Mouse (Mus musculus) spleen, postnatal 14 days (tissue): Measurements from ENCODE around the gene Grid1.

Source experiments
- DNase-seq, 2 experiments: peaks; one replicate each; pipeline ENCODE4 v3.0.0; 2021 to 2022; ENCODE audit warnings: low spot score in 2 of 2

Gene Grid1

DNA sequence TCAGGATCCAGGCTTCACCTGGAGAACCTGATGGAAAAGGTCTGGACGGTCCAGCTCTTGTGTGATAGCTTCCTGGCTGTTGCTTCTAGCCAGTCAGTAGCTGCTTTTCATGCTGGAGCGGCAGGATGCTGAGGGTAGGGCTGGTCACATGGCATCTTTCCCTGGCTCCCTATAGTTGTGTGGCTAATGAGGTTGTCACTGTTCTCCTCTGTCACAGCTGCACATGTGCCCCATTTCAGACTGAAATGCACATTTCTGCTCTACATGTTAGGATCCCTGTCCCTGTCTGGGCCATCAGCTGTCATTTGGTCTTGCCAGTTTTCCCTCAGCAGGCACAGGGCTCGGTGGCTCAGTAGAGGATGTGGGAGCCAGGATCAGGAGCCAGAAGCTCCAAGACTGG, 17.2 kb downstream of the Grid1 start:
- no peak for DNase-seq

- DNase-seq, result no peak
Observed at GRCm38 (mm10) chr14:34838999-34839398, 19.1 kb downstream of the Grid1 start.

DNA sequence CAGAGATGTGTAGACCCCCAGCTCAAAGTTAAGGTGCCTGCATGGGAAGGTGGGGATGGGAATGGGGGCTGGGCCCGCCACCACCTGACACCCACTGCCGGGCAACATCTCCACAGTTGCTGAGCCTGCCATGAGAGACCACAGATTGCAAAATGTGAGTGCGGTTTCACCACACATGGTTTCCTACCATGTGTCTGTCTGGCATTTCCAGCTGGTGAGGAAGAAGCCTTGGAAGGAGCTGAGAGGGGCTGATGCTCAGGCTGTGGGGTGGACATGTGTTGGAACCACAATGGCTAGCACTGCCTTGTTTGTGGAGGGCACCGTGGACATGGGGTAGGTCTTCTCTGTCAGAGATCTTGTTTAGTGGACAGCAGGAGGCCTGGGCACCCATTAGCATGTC, 20.0 kb downstream of the Grid1 start:
- DNase-seq, result no peak

- no peak for DNase-seq
Observed at GRCm38 (mm10) chr14:34843579-34843978, 23.7 kb downstream of the Grid1 start.

GRCm38 (mm10) chr14:34844166-34844565, 24.3 kb downstream of the Grid1 start:
- DNase-seq, result no peak

DNA sequence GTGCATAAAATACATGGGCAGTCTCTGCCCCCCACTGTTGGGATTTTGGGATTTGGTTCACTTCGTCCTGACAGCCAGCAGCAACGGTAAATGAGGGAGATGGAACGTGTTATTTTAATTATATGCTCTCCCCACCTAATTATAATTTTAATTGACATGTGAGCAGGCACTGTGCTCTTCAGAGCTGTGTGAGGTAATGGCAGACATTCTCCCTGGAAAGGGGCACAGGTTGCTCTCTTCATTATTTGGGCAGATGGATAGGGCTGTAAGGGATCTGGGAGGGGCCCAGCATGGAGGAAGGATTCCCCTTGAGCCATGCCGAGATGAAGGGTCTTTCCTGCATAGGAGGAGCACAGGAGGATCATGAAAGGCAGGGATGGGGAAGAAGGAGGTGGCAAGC, 26.9 kb downstream of the Grid1 start:
- DNase-seq, result no peak

GRCm38 (mm10) chr14:34847625-34848024, 27.7 kb downstream of the Grid1 start:
- no peak for DNase-seq

- no peak for DNase-seq
Observed at GRCm38 (mm10) chr14:34860891-34861780, 41.2 kb downstream of the Grid1 start.

- DNase-seq, result no peak
Observed at GRCm38 (mm10) chr14:34867266-34867665, 47.4 kb downstream of the Grid1 start.

GRCm38 (mm10) chr14:34868513-34869260, 48.8 kb downstream of the Grid1 start:
- DNase-seq, result no peak

GRCm38 (mm10) chr14:34879996-34880395, 60.1 kb downstream of the Grid1 start:
- DNase-seq, result no peak

DNA sequence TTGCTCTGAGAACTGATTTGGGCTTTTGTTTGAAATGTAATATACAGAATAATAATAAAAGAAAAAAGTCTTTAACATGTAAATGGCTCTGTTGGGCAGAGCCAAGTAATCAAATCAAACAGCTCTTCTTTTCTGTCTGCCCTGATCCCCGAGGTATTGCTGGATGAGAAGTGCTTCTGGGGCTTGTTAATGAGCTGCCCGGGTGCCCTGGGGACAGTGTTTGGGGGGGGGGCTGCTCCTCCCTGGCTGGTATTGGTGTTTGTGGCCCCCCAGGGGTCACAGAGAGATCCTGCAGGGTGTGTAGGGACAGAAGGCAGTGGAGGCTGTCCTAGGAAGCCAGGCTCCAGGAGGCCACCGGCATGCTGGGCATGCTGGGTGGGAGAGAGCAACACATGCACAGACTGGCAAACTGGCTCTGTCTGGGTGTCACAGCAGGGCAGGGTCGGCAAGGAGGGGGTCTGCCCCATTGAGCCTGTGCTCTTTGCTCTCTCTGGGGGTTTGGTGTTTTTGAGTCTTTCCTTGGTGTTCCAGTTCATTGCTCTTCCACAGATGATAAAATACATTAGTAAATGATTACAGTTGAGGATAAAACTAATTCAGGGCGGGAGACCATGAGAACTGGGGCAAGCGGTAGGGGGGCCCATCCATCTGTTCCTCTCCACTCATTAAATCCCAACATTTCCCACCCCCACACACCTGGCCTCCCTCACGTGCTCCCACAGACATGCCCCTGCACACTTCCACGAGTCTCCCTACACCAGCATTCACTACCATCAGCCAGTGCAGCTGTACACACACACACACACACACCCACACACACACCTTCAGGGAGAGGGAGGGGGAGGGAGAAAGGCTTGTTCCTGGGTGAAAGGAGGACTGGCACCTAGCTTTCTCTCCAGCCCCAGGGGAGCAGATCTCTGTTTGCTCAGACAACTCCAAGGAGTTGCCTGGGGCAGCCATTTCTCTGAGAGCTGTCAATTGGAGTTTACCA, 60.8 kb downstream of the Grid1 start:
- no peak for DNase-seq

DNA sequence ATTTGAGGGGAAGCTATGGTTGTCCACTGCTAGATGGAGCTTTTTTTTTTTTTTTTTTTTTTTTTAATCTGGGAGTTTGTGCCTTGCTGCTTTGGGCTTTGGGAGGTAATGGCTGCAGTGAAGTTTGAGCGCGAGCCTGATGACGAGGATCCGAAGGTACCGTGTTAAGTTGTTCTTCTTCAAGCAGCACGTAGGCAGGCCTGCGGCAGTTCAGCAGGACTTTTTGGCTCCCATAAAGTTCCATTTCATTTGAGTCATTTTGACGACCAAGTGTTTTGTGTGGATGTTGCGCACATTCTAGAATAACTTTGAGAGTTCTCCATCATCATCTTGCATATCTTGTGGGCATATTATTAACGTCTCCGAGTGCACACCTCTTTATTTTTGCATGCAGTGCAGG, 64.3 kb downstream of the Grid1 start:
- no peak for DNase-seq

GRCm38 (mm10) chr14:34884611-34885010, 64.7 kb downstream of the Grid1 start:
- no peak for DNase-seq

DNA sequence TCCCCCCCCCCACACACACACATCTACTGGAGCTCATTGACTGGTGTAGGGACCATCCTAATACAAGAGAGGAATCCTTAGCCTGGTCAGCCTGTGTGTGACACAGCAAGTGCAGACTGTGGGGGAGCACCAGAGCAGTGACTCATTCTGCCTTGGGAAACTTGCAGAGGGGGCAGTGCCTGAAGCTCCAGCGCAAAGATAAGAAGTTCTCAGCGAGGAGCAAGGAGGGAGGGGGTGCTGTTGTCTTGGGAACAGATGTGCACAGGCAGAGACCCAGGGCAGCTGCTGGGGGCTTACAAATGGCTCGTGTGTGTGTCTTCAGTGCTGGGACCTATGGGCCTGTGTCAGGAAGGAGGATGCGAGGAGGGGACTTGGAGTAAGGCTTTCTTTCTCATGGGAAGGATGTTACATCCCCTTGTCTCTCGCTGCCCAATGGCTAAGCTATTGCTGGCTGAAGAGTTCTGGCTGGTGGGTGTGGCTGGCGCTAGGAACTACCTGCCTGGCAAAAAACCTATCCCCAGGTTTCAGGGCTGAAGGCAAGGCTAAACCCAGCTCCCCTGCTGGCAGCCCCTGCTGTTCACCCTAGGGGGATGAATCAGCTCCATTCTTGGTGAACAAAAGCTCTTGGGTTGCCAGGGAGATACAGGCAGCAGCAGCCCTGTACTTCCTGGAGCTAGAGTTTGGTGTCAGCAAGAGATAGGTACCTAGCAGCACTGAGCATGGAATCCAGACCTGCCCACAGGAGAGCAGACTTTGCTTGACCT, 72.0 kb downstream of the Grid1 start:
- DNase-seq, result no peak

- DNase-seq, result no peak
Observed at GRCm38 (mm10) chr14:34896253-34896982, 76.5 kb downstream of the Grid1 start.

- DNase-seq, result no peak
Observed at GRCm38 (mm10) chr14:34903854-34904253, 83.9 kb downstream of the Grid1 start.

- DNase-seq, result no peak
Observed at GRCm38 (mm10) chr14:34905697-34906096, 85.8 kb downstream of the Grid1 start.

DNA sequence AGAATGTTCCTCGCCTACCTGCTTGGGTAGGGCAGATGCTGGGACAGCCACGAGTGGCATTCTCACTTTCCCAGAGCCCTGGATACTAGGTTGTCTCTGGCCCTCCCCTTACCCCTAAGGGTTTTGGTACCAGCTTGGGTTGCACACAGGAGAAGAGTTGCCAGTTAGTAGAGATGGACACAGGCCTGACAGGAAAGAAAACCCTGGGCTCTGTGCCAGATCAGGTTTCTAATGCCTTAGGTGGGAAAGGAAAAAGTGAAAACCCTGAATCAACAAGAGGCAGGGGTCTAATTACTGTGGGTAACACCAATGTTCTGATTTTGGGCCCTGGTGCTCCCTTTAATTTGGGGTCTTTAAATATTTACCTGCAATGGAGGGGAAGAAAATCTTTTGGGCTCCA, 88.5 kb downstream of the Grid1 start:
- no peak for DNase-seq

DNA sequence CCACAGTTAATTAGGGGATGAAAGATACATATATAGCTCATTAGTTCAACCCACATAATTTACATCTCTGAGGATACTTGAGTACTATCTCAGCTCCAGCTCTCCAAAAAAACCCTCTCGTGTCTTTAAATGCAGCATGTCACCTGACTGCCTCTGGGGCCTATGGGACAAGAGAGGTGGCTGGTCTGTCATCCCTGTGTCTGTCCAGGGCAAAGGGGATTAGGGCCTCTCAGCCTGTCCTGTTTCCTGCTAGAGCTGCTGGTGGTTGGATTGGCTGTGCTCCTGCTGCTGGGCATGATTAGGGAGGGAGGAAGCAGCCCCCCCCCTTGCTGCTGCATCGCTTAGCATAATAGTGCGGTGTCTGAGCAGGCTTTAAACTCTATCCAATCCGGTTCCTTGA, 88.9 kb downstream of the Grid1 start:
- DNase-seq, result no peak
